Mouse (Mus musculus): ENCODE results near the gene Olfr71.

The Olfr71 gene

GRCm38 (mm10) chr4:43713652-43714219 is 3.7 kb upstream of the Olfr71 start:
- no peak for DNase-seq (ENCODE audit: low spot score in 2 of 2)

GRCm38 (mm10) chr4:43711821-43712220 is 1.8 kb upstream of the Olfr71 start:
- peak in 1 of 2 experiments; percentile 76 for DNase-seq (ENCODE audit: low spot score in 2 of 2)

GRCm38 (mm10) chr4:43705991-43706390 is 4.1 kb downstream of the Olfr71 start:
- DNase-seq (ENCODE audit: low spot score in 2 of 2) = no peak

GRCm38 (mm10) chr4:43703851-43704250 is 6.2 kb downstream of the Olfr71 start:
- DNase-seq (ENCODE audit: low spot score in 2 of 2) = no peak

- no peak for DNase-seq (ENCODE audit: low spot score in 2 of 2)
Measured at GRCm38 (mm10) chr4:43703439-43703838, 6.6 kb downstream of the Olfr71 start.

- DNase-seq (ENCODE audit: low spot score in 2 of 2) = no peak
Measured at GRCm38 (mm10) chr4:43700707-43701106, 9.3 kb downstream of the Olfr71 start, which contains the start of gene Olfr70. Gene Olfr70 (minus strand): TSS chr4:43700807.

GRCm38 (mm10) chr4:43696561-43696960 is 13.5 kb downstream of the Olfr71 start:
- DNase-seq (ENCODE audit: low spot score in 2 of 2) = no peak

GRCm38 (mm10) chr4:43695249-43695671 is 14.8 kb downstream of the Olfr71 start:
- DNase-seq (ENCODE audit: low spot score in 2 of 2) = no peak

- DNase-seq (ENCODE audit: low spot score in 2 of 2) = no peak
Measured at GRCm38 (mm10) chr4:43694439-43695248, 15.4 kb downstream of the Olfr71 start.

GRCm38 (mm10) chr4:43693806-43694241 is 16.2 kb downstream of the Olfr71 start:
- no peak for DNase-seq (ENCODE audit: low spot score in 2 of 2)

GRCm38 (mm10) chr4:43691026-43691425 is 19.0 kb downstream of the Olfr71 start:
- peak in 1 of 2 experiments; percentile 31 for DNase-seq (ENCODE audit: low spot score in 2 of 2)

GRCm38 (mm10) chr4:43690021-43690420 is 20.0 kb downstream of the Olfr71 start:
- no peak for DNase-seq (ENCODE audit: low spot score in 2 of 2)

GRCm38 (mm10) chr4:43679416-43680043 is 30.5 kb downstream of the Olfr71 start:
- DNase-seq (ENCODE audit: low spot score in 2 of 2) = no peak

- no peak for DNase-seq (ENCODE audit: low spot score in 2 of 2)
Measured at GRCm38 (mm10) chr4:43678541-43678940, 31.5 kb downstream of the Olfr71 start.

GRCm38 (mm10) chr4:43675608-43676007 is 34.4 kb downstream of the Olfr71 start:
- no peak for DNase-seq (ENCODE audit: low spot score in 2 of 2)

- DNase-seq (ENCODE audit: low spot score in 2 of 2) = no peak
Measured at GRCm38 (mm10) chr4:43674974-43675373, 35.1 kb downstream of the Olfr71 start.

- DNase-seq (ENCODE audit: low spot score in 2 of 2) = no peak
Measured at GRCm38 (mm10) chr4:43673703-43674102, 36.4 kb downstream of the Olfr71 start.

- DNase-seq (ENCODE audit: low spot score in 2 of 2) = peak in 1 of 2 experiments; percentile 90
Measured at GRCm38 (mm10) chr4:43672070-43672469, 38.0 kb downstream of the Olfr71 start.

GRCm38 (mm10) chr4:43669428-43669794 is 40.6 kb downstream of the Olfr71 start:
- DNase-seq (ENCODE audit: low spot score in 2 of 2) = no peak

- DNase-seq (ENCODE audit: low spot score in 2 of 2) = peak; percentile 75 to 90
Measured at GRCm38 (mm10) chr4:43668782-43669427, 41.1 kb downstream of the Olfr71 start, which contains the start of the genes Tmem8b and Fam221b. Gene Tmem8b (plus strand): TSS chr4:43668971. Gene Fam221b (minus strand): TSS chr4:43669145.

- DNase-seq (ENCODE audit: low spot score in 2 of 2) = no peak
Measured at GRCm38 (mm10) chr4:43666412-43666811, 43.6 kb downstream of the Olfr71 start.

GRCm38 (mm10) chr4:43657146-43657545 is 52.9 kb downstream of the Olfr71 start:
- peak in 1 of 2 experiments; percentile 26 for DNase-seq (ENCODE audit: low spot score in 2 of 2)

Measured in left cerebral cortex, adult 9 months (tissue).